Mouse (Mus musculus): ENCODE data around the gene H2afj.

Gene H2afj

DNA sequence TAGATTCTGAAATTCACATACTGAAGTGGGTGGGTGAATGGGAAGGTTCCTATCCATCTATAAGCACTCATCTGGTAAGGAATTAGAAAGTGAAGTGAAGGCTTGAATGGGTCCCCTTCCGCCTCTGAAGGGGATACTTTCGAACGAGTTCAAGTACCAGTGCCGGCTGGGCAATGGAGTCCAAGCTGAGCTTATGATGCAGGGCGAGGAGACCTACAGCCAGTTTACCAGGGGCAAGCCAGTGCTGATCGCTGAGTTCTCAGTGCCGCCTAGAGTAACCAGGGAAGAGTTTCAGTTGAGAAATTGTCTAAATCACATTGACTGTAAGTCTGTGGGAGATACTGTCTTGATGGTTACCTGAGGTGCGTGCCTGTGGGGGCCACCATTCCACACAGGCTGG, 7.3 kb upstream of the H2afj start:
- DNase-seq (ENCODE audit: low read depth, low spot score), result no peak
- Histone ChIP-seq H3K27me3 (ENCODE audit: control insufficient read depth, insufficient read depth, low read length, poor library complexity, severe bottlenecking) (no peaks in the 10 kb centered on the region), H3K36me3 (ENCODE audit: control insufficient read depth, insufficient read depth, low read length, poor library complexity, severe bottlenecking) (no peaks in the 10 kb centered on the region)

- H3K36me3 ChIP-seq (ENCODE audit: control insufficient read depth, insufficient read depth, low read length, poor library complexity, severe bottlenecking), result no peaks in the 10 kb centered on the region
- no peak for DNase-seq (ENCODE audit: low read depth, low spot score)
- H3K27me3 ChIP-seq (ENCODE audit: control insufficient read depth, insufficient read depth, low read length, poor library complexity, severe bottlenecking), result no peaks in the 10 kb centered on the region
These were observed 6.8 kb upstream of the H2afj start for GRCm38 (mm10) chr6:136801274-136801673.

DNA sequence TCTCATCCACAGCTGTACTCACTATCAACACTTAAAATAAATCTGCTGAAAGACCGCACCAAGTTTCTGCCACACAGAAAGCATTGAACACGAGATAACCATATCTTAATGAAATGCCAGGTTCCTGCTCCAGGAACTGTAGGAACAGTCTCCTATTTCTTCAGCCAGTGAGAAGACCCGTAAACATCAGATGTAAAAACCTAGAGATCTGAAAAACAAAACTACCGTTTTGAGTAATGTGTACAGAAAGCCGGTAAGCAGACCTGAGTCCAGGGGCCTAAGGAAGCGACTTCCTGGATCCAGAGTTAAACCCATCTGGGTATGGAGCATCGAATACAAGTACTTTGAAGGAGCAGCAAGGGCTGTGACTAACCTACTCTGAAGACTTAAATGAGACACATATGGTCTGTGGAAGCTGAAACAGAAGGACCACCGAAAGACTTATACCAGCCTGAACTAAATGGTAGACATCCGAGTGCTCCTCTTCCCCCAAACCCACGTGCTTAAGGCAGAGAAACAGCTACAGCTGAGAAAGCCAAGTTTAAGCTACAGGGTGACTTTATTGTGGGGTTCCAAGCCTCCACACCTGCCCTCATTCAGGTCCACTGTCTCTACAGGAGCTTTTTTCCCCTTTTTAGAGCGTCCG, 4.8 kb upstream of the H2afj start:
- no peaks in the 10 kb centered on the region for H3K36me3 ChIP-seq (ENCODE audit: control insufficient read depth, insufficient read depth, low read length, poor library complexity, severe bottlenecking)
- DNase-seq (ENCODE audit: low read depth, low spot score), result no peak
- H3K27me3 ChIP-seq (ENCODE audit: control insufficient read depth, insufficient read depth, low read length, poor library complexity, severe bottlenecking), result no peaks in the 10 kb centered on the region

- no peaks in the 10 kb centered on the region for H3K27me3 ChIP-seq (ENCODE audit: control insufficient read depth, insufficient read depth, low read length, poor library complexity, severe bottlenecking)
- H3K36me3 ChIP-seq (ENCODE audit: control insufficient read depth, insufficient read depth, low read length, poor library complexity, severe bottlenecking), result no peaks in the 10 kb centered on the region
- DNase-seq (ENCODE audit: low read depth, low spot score), result peak; percentile 93
These were observed 4.1 kb upstream of the H2afj start, which contains the start of gene Hist4h4 for GRCm38 (mm10) chr6:136803739-136804633. TSS of gene Hist4h4 (minus strand) at chr6:136804415.

DNA sequence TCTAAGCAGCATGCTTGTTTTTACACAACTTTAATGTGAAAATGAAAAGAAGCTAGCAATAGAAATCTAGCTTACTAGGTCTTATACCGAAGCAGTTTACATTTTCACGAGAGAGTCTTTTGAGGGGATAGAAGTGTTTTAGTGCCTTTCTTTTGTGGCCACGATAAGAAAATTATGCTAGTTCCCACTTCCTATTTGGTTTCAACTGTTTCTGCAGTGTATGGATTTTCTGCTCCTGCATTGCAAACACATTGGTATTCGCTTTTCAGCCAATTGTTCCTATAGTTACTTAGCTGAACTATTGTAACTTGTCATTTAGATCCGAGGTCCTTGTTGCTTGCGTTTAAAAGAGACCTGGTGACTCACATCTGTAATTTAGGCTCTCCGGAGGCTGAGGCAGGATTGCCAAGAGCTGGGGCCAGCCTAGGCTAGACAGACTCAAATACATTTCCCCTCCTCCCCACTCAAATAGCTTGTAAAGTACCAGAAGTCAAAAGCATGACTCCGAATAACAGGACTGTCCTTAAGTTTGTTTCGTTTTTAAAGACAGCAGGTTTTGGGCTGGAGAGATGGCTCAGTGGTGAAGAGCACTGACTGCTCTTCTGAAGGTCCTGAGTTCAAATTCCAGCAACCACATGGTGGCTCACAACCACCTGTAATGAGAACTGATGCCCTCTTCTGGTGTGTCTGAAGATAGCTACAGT, 3.2 kb upstream of the H2afj start:
- DNase-seq (ENCODE audit: low read depth, low spot score), result peak; percentile 38
- Histone ChIP-seq H3K27me3 (ENCODE audit: control insufficient read depth, insufficient read depth, low read length, poor library complexity, severe bottlenecking) (no peaks in the 10 kb centered on the region), H3K36me3 (ENCODE audit: control insufficient read depth, insufficient read depth, low read length, poor library complexity, severe bottlenecking) (no peaks in the 10 kb centered on the region)

- DNase-seq (ENCODE audit: low read depth, low spot score), result no peak
- Histone ChIP-seq H3K27me3 (ENCODE audit: control insufficient read depth, insufficient read depth, low read length, poor library complexity, severe bottlenecking) (no peaks in the 10 kb centered on the region), H3K36me3 (ENCODE audit: control insufficient read depth, insufficient read depth, low read length, poor library complexity, severe bottlenecking) (no peaks in the 10 kb centered on the region)
These were observed 2.7 kb upstream of the H2afj start for GRCm38 (mm10) chr6:136805409-136805775.

DNA sequence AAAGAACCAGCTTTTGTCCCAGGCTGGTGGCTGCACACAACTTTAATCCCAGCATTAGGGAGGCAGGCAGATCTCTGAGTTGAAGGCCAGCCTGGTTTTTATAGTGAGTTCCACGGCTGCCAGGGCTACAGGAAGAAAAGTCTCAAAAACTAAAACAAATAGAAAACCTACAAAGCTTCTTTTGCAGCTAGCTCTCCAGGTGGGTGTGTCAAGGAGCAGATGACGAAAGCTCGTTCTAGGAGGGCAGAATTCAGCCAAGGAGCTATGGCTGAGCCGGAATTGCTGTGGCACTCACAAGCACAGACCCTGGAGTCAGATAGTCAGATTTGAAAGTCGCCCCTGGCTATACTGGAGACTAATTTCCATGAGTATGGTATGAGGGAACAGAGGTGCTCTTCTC, 1.2 kb upstream of the H2afj start:
- DNase-seq (ENCODE audit: low read depth, low spot score), result no peak
- H3K36me3 ChIP-seq (ENCODE audit: control insufficient read depth, insufficient read depth, low read length, poor library complexity, severe bottlenecking), result no peaks in the 10 kb centered on the region
- H3K27me3 ChIP-seq (ENCODE audit: control insufficient read depth, insufficient read depth, low read length, poor library complexity, severe bottlenecking), result no peaks in the 10 kb centered on the region

GRCm38 (mm10) chr6:136807395-136808013, 540 bp upstream of the H2afj start:
- no peak for DNase-seq (ENCODE audit: low read depth, low spot score)
- no peaks in the 10 kb centered on the region for H3K27me3 ChIP-seq (ENCODE audit: control insufficient read depth, insufficient read depth, low read length, poor library complexity, severe bottlenecking)

DNA sequence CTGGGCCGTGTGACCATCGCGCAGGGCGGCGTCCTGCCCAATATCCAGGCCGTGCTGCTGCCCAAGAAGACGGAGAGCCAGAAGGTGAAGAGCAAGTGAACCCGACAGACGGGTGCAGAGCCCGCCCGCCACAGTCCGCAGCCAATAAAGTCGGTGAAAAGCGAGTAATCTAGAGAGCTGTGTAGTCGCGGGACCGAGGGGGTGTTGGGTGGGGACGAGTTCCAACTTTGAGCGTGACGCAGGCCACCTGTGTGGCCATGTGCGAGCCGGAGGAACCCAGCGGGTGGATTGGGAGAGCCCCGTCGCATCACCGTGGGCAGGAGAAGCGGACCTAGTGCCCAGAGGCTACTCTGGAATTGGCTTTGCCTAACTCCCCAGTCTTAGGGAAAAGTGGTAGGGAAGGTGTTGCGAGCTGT, 595 bp downstream of the H2afj start:
- Histone ChIP-seq H3K36me3 (ENCODE audit: control insufficient read depth, insufficient read depth, low read length, poor library complexity, severe bottlenecking) (no peaks in the 10 kb centered on the region; the same call in 1 of the 2 replicates), H3K27me3 (ENCODE audit: control insufficient read depth, insufficient read depth, low read length, poor library complexity, severe bottlenecking) (no peaks in the 10 kb centered on the region)
- peak; percentile 55 for DNase-seq (ENCODE audit: low read depth, low spot score)

More at GRCm38 (mm10) chr6:136807395-136808013, 540 bp upstream of the H2afj start:
- H3K36me3 ChIP-seq (ENCODE audit: control insufficient read depth, insufficient read depth, low read length, poor library complexity, severe bottlenecking), result no peaks in the 10 kb centered on the region

- H3K27me3 ChIP-seq (ENCODE audit: control insufficient read depth, insufficient read depth, low read length, poor library complexity, severe bottlenecking), result no peaks in the 10 kb centered on the region
- peak; percentile 69 for DNase-seq (ENCODE audit: low read depth, low spot score)
These were observed 1.0 kb downstream of the H2afj start for GRCm38 (mm10) chr6:136809077-136809476.

DNA sequence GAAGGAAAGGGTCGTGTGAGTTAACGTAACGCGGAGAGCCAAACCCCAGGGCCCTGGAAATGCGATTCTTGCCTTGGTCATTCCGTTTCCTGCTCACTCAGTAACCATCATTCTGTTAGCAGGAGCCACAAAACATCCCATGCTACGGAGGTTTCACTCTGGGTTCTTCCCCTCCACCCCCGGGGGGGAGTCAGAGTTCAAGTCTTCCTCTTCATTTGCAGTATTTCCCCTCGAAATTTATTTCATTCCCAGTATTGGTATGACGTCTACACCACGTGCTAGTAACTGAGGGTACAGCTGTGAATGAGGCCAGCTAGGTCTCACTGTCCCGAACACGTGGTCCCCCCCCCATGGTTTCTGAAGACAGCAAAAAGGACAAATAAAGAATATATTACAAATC, 1.6 kb downstream of the H2afj start:
- no peak for DNase-seq (ENCODE audit: low read depth, low spot score)
- Histone ChIP-seq H3K27me3 (ENCODE audit: control insufficient read depth, insufficient read depth, low read length, poor library complexity, severe bottlenecking) (no peaks in the 10 kb centered on the region), H3K36me3 (ENCODE audit: control insufficient read depth, insufficient read depth, low read length, poor library complexity, severe bottlenecking) (peaks cover 2% of the 10 kb centered on the region)

More at GRCm38 (mm10) chr6:136809077-136809476, 1.0 kb downstream of the H2afj start:
- H3K36me3 ChIP-seq (ENCODE audit: control insufficient read depth, insufficient read depth, low read length, poor library complexity, severe bottlenecking), result no peaks in the 10 kb centered on the region; the same call in 1 of the 2 replicates

DNA sequence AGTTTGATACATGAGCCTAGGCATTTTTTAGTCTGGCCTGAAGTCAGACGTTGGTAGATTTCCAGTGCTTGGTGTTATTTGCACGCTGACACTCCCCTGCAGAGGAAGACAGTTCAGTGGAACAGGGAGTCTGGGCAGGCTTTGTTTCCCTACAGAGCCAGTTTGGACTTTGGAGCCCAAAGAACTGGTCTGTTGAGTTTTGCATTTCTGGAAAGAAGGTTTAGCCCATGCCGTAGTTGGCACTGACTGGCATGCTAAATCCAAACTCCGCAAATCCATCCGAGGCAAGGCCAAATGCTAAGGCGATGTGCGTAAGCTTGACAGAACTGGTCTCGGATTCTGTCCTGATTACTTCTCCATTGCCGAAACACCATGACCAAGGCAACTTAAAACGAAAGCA, 3.2 kb downstream of the H2afj start:
- H3K36me3 ChIP-seq (ENCODE audit: control insufficient read depth, insufficient read depth, low read length, poor library complexity, severe bottlenecking), result peaks cover 3% of the 10 kb centered on the region
- DNase-seq (ENCODE audit: low read depth, low spot score), result no peak
- no peaks in the 10 kb centered on the region for H3K27me3 ChIP-seq (ENCODE audit: control insufficient read depth, insufficient read depth, low read length, poor library complexity, severe bottlenecking)

GRCm38 (mm10) chr6:136813117-136813516, 5.1 kb downstream of the H2afj start:
- Histone ChIP-seq H3K27me3 (ENCODE audit: control insufficient read depth, insufficient read depth, low read length, poor library complexity, severe bottlenecking) (no peaks in the 10 kb centered on the region), H3K36me3 (ENCODE audit: control insufficient read depth, insufficient read depth, low read length, poor library complexity, severe bottlenecking) (peaks cover 12% of the 10 kb centered on the region)
- no peak for DNase-seq (ENCODE audit: low read depth, low spot score)

DNA sequence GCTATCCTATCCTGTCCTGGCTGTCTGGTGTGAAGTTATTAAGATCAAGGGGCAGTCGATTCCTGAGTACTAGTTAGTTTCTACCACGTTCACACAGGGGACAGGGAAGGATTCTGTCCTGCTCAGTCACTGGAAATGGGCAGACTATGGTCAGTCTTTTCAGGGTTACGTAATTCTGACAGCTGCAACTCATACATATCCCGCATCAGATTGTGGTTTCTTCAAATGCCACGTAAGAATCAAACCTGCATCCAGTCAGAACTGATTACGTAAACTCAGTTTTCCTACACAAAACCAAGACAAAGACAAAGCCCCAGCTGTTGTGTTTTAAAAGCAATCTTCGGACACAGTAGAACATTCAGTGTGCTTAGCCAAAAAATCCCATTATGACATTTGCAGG, 7.3 kb downstream of the H2afj start:
- Histone ChIP-seq H3K36me3 (ENCODE audit: control insufficient read depth, insufficient read depth, low read length, poor library complexity, severe bottlenecking) (peaks cover 15% of the 10 kb centered on the region), H3K27me3 (ENCODE audit: control insufficient read depth, insufficient read depth, low read length, poor library complexity, severe bottlenecking) (no peaks in the 10 kb centered on the region)
- DNase-seq (ENCODE audit: low read depth, low spot score), result no peak

Measured in splenic B cell, adult 2 months (primary cell).